Mouse (Mus musculus): Measurements from ENCODE around the gene Pank3. TPM values are rescaled to one million over a fixed set of nuclear protein-coding genes. Genes with fewer than 3 reads are reported as not detected.
A peak's percentile ranks its signal among the peaks of the same experiment; 100 is the strongest.

Gene Pank3
- polyA plus RNA-seq, 1 experiment from 2014 or later, result 12.4 TPM

DNA sequence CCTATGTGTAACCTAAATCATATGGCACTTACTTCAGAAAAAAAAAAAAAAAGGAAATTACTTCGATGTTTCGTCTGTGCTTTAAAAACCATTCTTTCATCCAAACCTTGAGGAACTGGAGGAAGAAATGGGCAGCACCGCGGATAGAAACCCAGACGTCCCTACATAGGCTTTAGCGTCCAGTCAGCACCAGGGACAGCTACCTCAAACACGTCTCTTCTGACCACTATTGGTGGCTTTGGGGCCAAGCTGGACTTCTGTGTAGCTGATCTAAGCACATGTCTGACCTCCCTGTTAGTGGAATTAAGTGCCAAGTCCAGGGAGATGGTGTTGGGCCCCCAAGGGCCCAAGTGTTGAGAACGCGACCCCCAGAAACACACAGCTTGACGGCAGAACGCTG lies 29.6 kb downstream of the Pank3 start, which contains the start of gene Fbll1:
TSS of gene Fbll1 (minus strand) at position 11 of the 400 bp plus-strand sequence.
- H3K4me3 ChIP-seq (ENCODE audit: low read depth, low read length), result 0 out of 2 replicates have a peak within 1 kb of the TSS, but pooled peaks have one; percentile 5
- DNase-seq (ENCODE audit: low spot score), result peak; percentile 80
- 17% methylated on average over 11 of the region's 11 CpGs for WGBS
- H3K4me2 ChIP-seq (replicated peaks; ENCODE audit: low read depth, low read length), result peak within 1 kb of the TSS; percentile 27; the same call in 1 of the 2 replicates
- no peak within 1 kb of the TSS for H3K27ac ChIP-seq (ENCODE audit: low read length)
- TF ChIP-seq EP300 (IDR thresholded peaks at IDR 0.05), result no peak
- 0 out of 2 replicates have a peak, but pooled peaks have one; percentile 16 for TF ChIP-seq CTCF (IDR thresholded peaks at IDR 0.05)
- H3K27me3 ChIP-seq (replicated peaks; ENCODE audit: insufficient read depth, low read length), result peaks cover 13% of the 10 kb centered on the region
- H3K4me1 ChIP-seq (ENCODE audit: insufficient read depth, low read depth, low read length), result no peaks in the 10 kb centered on the region
- no peaks in the 10 kb centered on the region for H3K9me3 ChIP-seq (ENCODE audit: low read length)
- H3K9ac ChIP-seq (replicated peaks; ENCODE audit: low read depth), result no peak within 1 kb of the TSS
- peak; percentile 65; the same call in 1 of the 2 replicates for ATAC-seq
- H3K36me3 ChIP-seq (ENCODE audit: insufficient read depth, low read length), result no peaks in the 10 kb centered on the region

DNA sequence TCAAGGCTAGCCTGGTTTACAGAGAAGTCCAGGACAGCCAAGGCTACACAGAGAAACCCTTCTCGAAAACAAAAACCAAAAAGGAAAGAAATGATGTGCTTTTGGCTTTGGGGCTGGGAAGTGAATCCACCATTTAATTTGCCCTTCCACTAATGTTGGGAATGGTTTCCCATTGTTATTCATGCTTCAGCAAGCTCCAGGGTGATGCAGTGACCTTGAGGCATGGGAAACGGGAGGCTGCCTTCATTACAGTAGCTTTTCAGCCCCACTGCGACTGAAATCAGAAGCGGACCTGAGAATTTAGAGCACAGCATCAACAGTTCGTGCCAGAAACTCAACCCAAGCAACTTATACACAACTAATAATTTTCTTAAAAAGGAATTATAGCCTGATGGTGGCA lies 32.0 kb downstream of the Pank3 start:
- H3K27ac ChIP-seq (ENCODE audit: low read length), result no peak overlapping the region
- no peak overlapping the region for H3K9ac ChIP-seq (replicated peaks; ENCODE audit: low read depth)
- ATAC-seq, result no peak
- no peaks in the 10 kb centered on the region for H3K9me3 ChIP-seq (ENCODE audit: low read length)
- H3K36me3 ChIP-seq (ENCODE audit: insufficient read depth, low read length), result 0 out of 2 replicates have a peak, but pooled peaks cover under 1% of the 10 kb centered on the region
- 73% methylated on average over 5 of the region's 5 CpGs for WGBS
- H3K4me2 ChIP-seq (replicated peaks; ENCODE audit: low read depth, low read length), result no peak overlapping the region
- no peak for DNase-seq (ENCODE audit: low spot score)
- H3K27me3 ChIP-seq (replicated peaks; ENCODE audit: insufficient read depth, low read length), result peaks cover 10% of the 10 kb centered on the region
- no peak overlapping the region for H3K4me3 ChIP-seq (ENCODE audit: low read depth, low read length)
- no peaks in the 10 kb centered on the region for H3K4me1 ChIP-seq (ENCODE audit: insufficient read depth, low read depth, low read length)
- no peak for TF ChIP-seq EP300 (IDR thresholded peaks at IDR 0.05)
- TF ChIP-seq CTCF (IDR thresholded peaks at IDR 0.05), result no peak

DNA sequence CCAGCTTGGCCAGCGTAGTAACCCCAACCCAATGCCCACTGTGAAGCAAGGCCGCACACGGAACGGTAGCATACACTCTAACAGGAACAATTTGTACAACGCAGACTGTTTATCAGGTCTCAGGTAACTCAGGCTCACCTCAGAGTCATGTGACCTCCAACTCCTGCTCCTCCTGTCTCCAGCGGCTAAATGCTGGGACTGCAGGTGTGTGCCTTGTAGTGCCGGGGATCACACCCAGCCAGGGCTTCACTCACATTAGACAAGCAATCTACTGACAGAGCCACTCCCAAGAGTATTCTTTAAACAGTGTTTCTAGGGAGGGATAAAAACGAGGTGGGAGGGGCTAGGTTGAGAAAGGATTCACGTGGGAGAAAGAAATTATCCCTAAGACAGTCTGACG lies 42.2 kb downstream of the Pank3 start:
- no peak overlapping the region for H3K27ac ChIP-seq (ENCODE audit: low read length)
- H3K4me1 ChIP-seq (ENCODE audit: insufficient read depth, low read depth, low read length), result no peaks in the 10 kb centered on the region
- no peaks in the 10 kb centered on the region for H3K9me3 ChIP-seq (ENCODE audit: low read length)
- H3K9ac ChIP-seq (replicated peaks; ENCODE audit: low read depth), result no peak overlapping the region
- H3K36me3 ChIP-seq (ENCODE audit: insufficient read depth, low read length), result peaks cover 47% of the 10 kb centered on the region
- DNase-seq (ENCODE audit: low spot score) (no peak), ATAC-seq (no peak)
- H3K27me3 ChIP-seq (replicated peaks; ENCODE audit: insufficient read depth, low read length), result no peaks in the 10 kb centered on the region
- TF ChIP-seq CTCF (IDR thresholded peaks at IDR 0.05), result no peak
- no peak for TF ChIP-seq EP300 (IDR thresholded peaks at IDR 0.05)
- 82% methylated on average over 10 of the region's 10 CpGs for WGBS
- no peak overlapping the region for H3K4me2 ChIP-seq (replicated peaks; ENCODE audit: low read depth, low read length)
- H3K4me3 ChIP-seq (ENCODE audit: low read depth, low read length), result no peak overlapping the region

DNA sequence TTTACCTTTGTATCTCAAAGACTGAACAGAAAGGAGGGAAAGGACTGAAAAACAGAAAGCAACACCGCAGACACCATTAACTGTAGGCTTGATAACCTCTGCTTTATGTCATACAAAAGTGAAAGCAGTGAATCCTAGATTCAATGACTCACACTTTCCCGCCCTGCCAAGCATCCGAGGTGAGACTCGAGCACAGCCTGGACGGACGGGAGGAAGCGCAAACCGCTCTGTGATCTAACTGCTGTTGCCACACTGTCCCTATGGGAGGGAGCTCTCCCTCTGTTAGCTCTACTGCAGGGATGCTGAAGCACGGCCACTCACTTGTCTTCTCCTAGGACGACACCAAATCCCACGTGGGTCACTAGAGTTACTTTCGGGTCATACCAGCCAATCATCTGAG lies 47.0 kb downstream of the Pank3 start:
- Histone ChIP-seq H3K27me3 (replicated peaks; ENCODE audit: insufficient read depth, low read length) (no peaks in the 10 kb centered on the region), H3K36me3 (ENCODE audit: insufficient read depth, low read length) (peaks cover 65% of the 10 kb centered on the region), H3K27ac (ENCODE audit: low read length) (no peak overlapping the region), H3K9me3 (ENCODE audit: low read length) (no peaks in the 10 kb centered on the region), H3K9ac (replicated peaks; ENCODE audit: low read depth) (no peak overlapping the region), H3K4me1 (ENCODE audit: insufficient read depth, low read depth, low read length) (no peaks in the 10 kb centered on the region), H3K4me2 (replicated peaks; ENCODE audit: low read depth, low read length) (no peak overlapping the region), H3K4me3 (ENCODE audit: low read depth, low read length) (no peak overlapping the region)
- ATAC-seq, result no peak
- 87% methylated on average over 12 of the region's 12 CpGs for WGBS
- TF ChIP-seq EP300 (IDR thresholded peaks at IDR 0.05) (no peak), CTCF (IDR thresholded peaks at IDR 0.05) (no peak)
- DNase-seq (ENCODE audit: low spot score), result no peak

DNA sequence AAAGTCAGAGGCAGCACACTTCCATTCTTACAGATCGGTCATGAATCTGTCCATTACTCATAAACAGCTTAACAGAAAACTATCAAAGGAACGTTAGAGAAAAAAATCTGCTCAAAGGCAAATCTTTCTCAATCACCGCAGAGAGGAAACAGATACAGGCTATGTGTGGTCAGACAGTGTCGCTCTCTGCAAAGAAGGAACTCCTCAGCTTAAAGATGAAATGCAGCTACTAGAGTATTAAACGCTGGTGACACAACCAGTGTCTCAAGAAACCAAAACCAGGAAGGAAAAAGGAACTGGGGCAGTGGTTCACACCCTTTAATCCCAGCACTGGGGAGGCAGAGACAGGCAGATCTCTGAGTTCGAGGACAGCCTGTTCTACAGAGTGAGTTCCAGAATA lies 58.4 kb downstream of the Pank3 start:
- no peak overlapping the region for H3K4me3 ChIP-seq (ENCODE audit: low read depth, low read length)
- DNase-seq (ENCODE audit: low spot score) (no peak), ATAC-seq (no peak)
- no peak overlapping the region for H3K9ac ChIP-seq (replicated peaks; ENCODE audit: low read depth)
- H3K27ac ChIP-seq (ENCODE audit: low read length), result no peak overlapping the region
- H3K27me3 ChIP-seq (replicated peaks; ENCODE audit: insufficient read depth, low read length), result no peaks in the 10 kb centered on the region
- no peaks in the 10 kb centered on the region for H3K9me3 ChIP-seq (ENCODE audit: low read length)
- no peaks in the 10 kb centered on the region for H3K4me1 ChIP-seq (ENCODE audit: insufficient read depth, low read depth, low read length)
- H3K36me3 ChIP-seq (ENCODE audit: insufficient read depth, low read length), result peaks cover 38% of the 10 kb centered on the region; the same call in 1 of the 2 replicates
- TF ChIP-seq CTCF (IDR thresholded peaks at IDR 0.05) (no peak), EP300 (IDR thresholded peaks at IDR 0.05) (no peak)
- WGBS, result 92% methylated on average over 6 of the region's 6 CpGs
- no peak overlapping the region for H3K4me2 ChIP-seq (replicated peaks; ENCODE audit: low read depth, low read length)

DNA sequence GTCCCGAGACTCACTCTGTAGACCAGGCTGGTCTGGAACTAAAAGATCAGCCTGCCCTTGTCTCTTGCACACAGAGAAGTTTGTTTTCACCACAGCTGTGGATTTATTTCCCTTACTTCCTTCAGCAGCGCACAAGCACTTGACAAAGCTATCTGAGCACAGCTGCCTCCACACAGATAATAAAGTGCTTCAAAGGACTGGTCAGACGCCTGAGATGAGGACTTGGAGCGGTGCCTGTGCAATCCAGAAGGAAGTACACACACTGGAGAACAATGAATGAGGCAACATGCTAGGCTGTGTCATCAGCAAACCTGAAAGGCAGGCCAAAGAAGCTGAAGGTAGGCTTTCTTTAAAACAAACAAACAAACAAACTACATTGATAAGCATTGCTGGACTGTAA lies 62.9 kb downstream of the Pank3 start:
- Histone ChIP-seq H3K36me3 (ENCODE audit: insufficient read depth, low read length) (peaks cover 9% of the 10 kb centered on the region; the same call in 1 of the 2 replicates), H3K4me2 (replicated peaks; ENCODE audit: low read depth, low read length) (no peak overlapping the region), H3K27ac (ENCODE audit: low read length) (no peak overlapping the region), H3K9me3 (ENCODE audit: low read length) (no peaks in the 10 kb centered on the region), H3K4me3 (ENCODE audit: low read depth, low read length) (no peak overlapping the region), H3K27me3 (replicated peaks; ENCODE audit: insufficient read depth, low read length) (no peaks in the 10 kb centered on the region), H3K9ac (replicated peaks; ENCODE audit: low read depth) (no peak overlapping the region), H3K4me1 (ENCODE audit: insufficient read depth, low read depth, low read length) (peaks cover 7% of the 10 kb centered on the region; the same call in 1 of the 2 replicates)
- no peak for ATAC-seq
- no peak for DNase-seq (ENCODE audit: low spot score)
- WGBS, result 34% methylated on average over 4 of the region's 4 CpGs
- TF ChIP-seq EP300 (IDR thresholded peaks at IDR 0.05) (no peak), CTCF (IDR thresholded peaks at IDR 0.05) (no peak)
